Mouse (Mus musculus) forebrain, embryonic 10.5 days (tissue): ENCODE results near the gene Ndufc2. TPM values are rescaled to one million over a fixed set of nuclear protein-coding genes. Genes with fewer than 3 reads are reported as not detected.
"Not testable (repeated sequence)": the region's sequence is repeated elsewhere in the genome, so short reads cannot be mapped to it uniquely, and the experiment has no call there.

Experiments used
- DNase-seq: peaks from one replicate; pipeline ENCODE4 v3.0.0-alpha.2; 2017; ENCODE audit warnings: low spot score; ENCODE audit errors: extremely low spot score
- H3K27ac ChIP-seq: fragments of 300-500 bp; sonication (generic); 2 replicates; pipeline ENCODE4 v1.5.1; 2016; ENCODE audit warnings: mild to moderate bottlenecking
- H3K27me3 ChIP-seq: fragments of 300-500 bp; sonication (generic); 2 replicates; pipeline ENCODE4 v1.6.1; 2016; ENCODE audit warnings: mild to moderate bottlenecking; ENCODE audit not compliant: poor library complexity, severe bottlenecking
- H3K36me3 ChIP-seq: fragments of 300-500 bp; sonication (generic); replicated peaks from 2 replicates; pipeline ENCODE4 v1.6.1; 2016; ENCODE audit warnings: mild to moderate bottlenecking, moderate library complexity
- H3K4me1 ChIP-seq: fragments of 300-500 bp; sonication (generic); 2 replicates; pipeline ENCODE4 v1.6.1; 2016
- H3K4me3 ChIP-seq: fragments of 300-500 bp; sonication (generic); 2 replicates; pipeline ENCODE4 v1.5.1; 2016; ENCODE audit warnings: mild to moderate bottlenecking, moderate library complexity
- H3K9me3 ChIP-seq: fragments of 300-500 bp; sonication (generic); 2 replicates; pipeline ENCODE4 v1.6.1; 2016; ENCODE audit warnings: mild to moderate bottlenecking, moderate library complexity
- WGBS: fragments of 180-500 bp; shearing (Covaris S2); methylation state at CpG from one replicate; pipeline ENCODE4 v1.1.7; 2016; 5-methylcytosine and 5-hydroxymethylcytosine counted together
- polyA plus RNA-seq: library from polyadenylated mRNA; unstranded; fragments of >200 nt; fragmentation: Nextera tagmentation; extraction: Ambion mirVana; gene quantifications from 2 replicates; pipeline ENCODE4 v1.2.1, GENCODE M21; 2016

Ndufc2 gene
- polyA plus RNA-seq, 1 experiment from 2014 or later, result 320 TPM

GRCm38 (mm10) chr7:97419163-97419562 lies 19.4 kb downstream of the Ndufc2 start:
- H3K4me1 ChIP-seq, result peaks cover 5% of the 10 kb centered on the region; the same call in 1 of the 2 replicates
- 86% methylated on average over 5 of the region's 5 CpGs for WGBS

GRCm38 (mm10) chr7:97420406-97420805 lies 20.6 kb downstream of the Ndufc2 start:
- Histone ChIP-seq H3K36me3 (no peaks in the 10 kb centered on the region), H3K9me3 (no peaks in the 10 kb centered on the region), H3K27ac (no peak overlapping the region), H3K27me3 (no peaks in the 10 kb centered on the region), H3K4me1 (peaks cover 10% of the 10 kb centered on the region), H3K4me3 (no peak overlapping the region)
- WGBS, result 69% methylated on average over 1 of the region's 1 CpGs
- no peak for DNase-seq

More at GRCm38 (mm10) chr7:97419163-97419562, 19.4 kb downstream of the Ndufc2 start:
- Histone ChIP-seq H3K27me3 (no peaks in the 10 kb centered on the region), H3K36me3 (no peaks in the 10 kb centered on the region), H3K9me3 (no peaks in the 10 kb centered on the region), H3K4me3 (no peak overlapping the region), H3K27ac (no peak overlapping the region)
- DNase-seq, result no peak

GRCm38 (mm10) chr7:97420958-97421651 lies 21.3 kb downstream of the Ndufc2 start:
- peaks cover 10% of the 10 kb centered on the region for H3K4me1 ChIP-seq
- no peak for DNase-seq
- H3K36me3 ChIP-seq, result no peaks in the 10 kb centered on the region
- no peaks in the 10 kb centered on the region for H3K9me3 ChIP-seq
- WGBS, result 85% methylated on average over 8 of the region's 8 CpGs
- no peak overlapping the region for H3K27ac ChIP-seq
- no peak overlapping the region for H3K4me3 ChIP-seq
- H3K27me3 ChIP-seq, result no peaks in the 10 kb centered on the region

GRCm38 (mm10) chr7:97423754-97424153 lies 24.0 kb downstream of the Ndufc2 start:
- Histone ChIP-seq H3K4me3 (no peak overlapping the region), H3K36me3 (no peaks in the 10 kb centered on the region), H3K27ac (no peak overlapping the region), H3K27me3 (no peaks in the 10 kb centered on the region), H3K4me1 (peaks cover 9% of the 10 kb centered on the region), H3K9me3 (no peaks in the 10 kb centered on the region)
- no peak for DNase-seq
- WGBS, result 73% methylated on average over 5 of the region's 5 CpGs

- DNase-seq, result peak; percentile 88
Measured at GRCm38 (mm10) chr7:97424621-97425245, 24.9 kb downstream of the Ndufc2 start.

GRCm38 (mm10) chr7:97426566-97426965 lies 26.8 kb downstream of the Ndufc2 start:
- WGBS, result 80% methylated on average over 6 of the region's 6 CpGs
- Histone ChIP-seq H3K27me3 (no peaks in the 10 kb centered on the region), H3K27ac (0 out of 2 replicates have a peak overlapping the region, but pooled peaks have one; percentile 4), H3K4me1 (peaks cover 23% of the 10 kb centered on the region), H3K9me3 (no peaks in the 10 kb centered on the region), H3K4me3 (no peak overlapping the region), H3K36me3 (no peaks in the 10 kb centered on the region)
- no peak for DNase-seq

More at GRCm38 (mm10) chr7:97424621-97425245, 24.9 kb downstream of the Ndufc2 start:
- H3K9me3 ChIP-seq, result no peaks in the 10 kb centered on the region
- H3K4me1 ChIP-seq, result peaks cover 14% of the 10 kb centered on the region
- no peak overlapping the region for H3K27ac ChIP-seq
- no peak overlapping the region; the same call in 1 of the 2 replicates for H3K4me3 ChIP-seq
- no peaks in the 10 kb centered on the region for H3K36me3 ChIP-seq
- WGBS, result 10% methylated on average over 12 of the region's 12 CpGs
- H3K27me3 ChIP-seq, result no peaks in the 10 kb centered on the region

- H3K27ac ChIP-seq, result no peak overlapping the region
- 87% methylated on average over 6 of the region's 6 CpGs for WGBS
Measured at GRCm38 (mm10) chr7:97427296-97427695, 27.5 kb downstream of the Ndufc2 start.

GRCm38 (mm10) chr7:97427778-97428420 lies 28.1 kb downstream of the Ndufc2 start:
- no peaks in the 10 kb centered on the region for H3K27me3 ChIP-seq
- WGBS, result 87% methylated on average over 5 of the region's 5 CpGs
- no peaks in the 10 kb centered on the region for H3K36me3 ChIP-seq
- no peak for DNase-seq
- H3K9me3 ChIP-seq, result no peaks in the 10 kb centered on the region
- H3K27ac ChIP-seq, result no peak overlapping the region
- peaks cover 24% of the 10 kb centered on the region for H3K4me1 ChIP-seq
- H3K4me3 ChIP-seq, result no peak overlapping the region

More at GRCm38 (mm10) chr7:97427296-97427695, 27.5 kb downstream of the Ndufc2 start:
- no peak for DNase-seq
- Histone ChIP-seq H3K4me1 (peaks cover 24% of the 10 kb centered on the region), H3K4me3 (no peak overlapping the region), H3K27me3 (no peaks in the 10 kb centered on the region), H3K36me3 (no peaks in the 10 kb centered on the region), H3K9me3 (no peaks in the 10 kb centered on the region)

GRCm38 (mm10) chr7:97429705-97430104 lies 29.9 kb downstream of the Ndufc2 start:
- 5% methylated on average over 5 of the region's 5 CpGs for WGBS

GRCm38 (mm10) chr7:97433517-97433916 lies 33.7 kb downstream of the Ndufc2 start:
- H3K27me3 ChIP-seq, H3K27ac ChIP-seq, H3K36me3 ChIP-seq, H3K4me3 ChIP-seq, DNase-seq, H3K9me3 ChIP-seq: not testable (repeated sequence)
- WGBS, result 95% methylated on average over 3 of the region's 3 CpGs
- H3K4me1 ChIP-seq, result peaks cover 20% of the 10 kb centered on the region

More at GRCm38 (mm10) chr7:97429705-97430104, 29.9 kb downstream of the Ndufc2 start:
- DNase-seq, result peak; percentile 62
- Histone ChIP-seq H3K4me3 (0 out of 2 replicates have a peak overlapping the region, but pooled peaks have one; percentile 8), H3K36me3 (no peaks in the 10 kb centered on the region), H3K27ac (peak overlapping the region; percentile 77), H3K9me3 (no peaks in the 10 kb centered on the region), H3K27me3 (no peaks in the 10 kb centered on the region), H3K4me1 (peaks cover 24% of the 10 kb centered on the region)

GRCm38 (mm10) chr7:97434517-97434916 lies 34.7 kb downstream of the Ndufc2 start:
- DNase-seq, result no peak
- Histone ChIP-seq H3K27me3 (no peaks in the 10 kb centered on the region), H3K36me3 (no peaks in the 10 kb centered on the region), H3K27ac (no peak overlapping the region), H3K9me3 (no peaks in the 10 kb centered on the region), H3K4me1 (peaks cover 13% of the 10 kb centered on the region), H3K4me3 (no peak overlapping the region)
- 85% methylated on average over 10 of the region's 10 CpGs for WGBS

GRCm38 (mm10) chr7:97438986-97439385 lies 39.2 kb downstream of the Ndufc2 start:
- Histone ChIP-seq H3K4me1 (no peaks in the 10 kb centered on the region), H3K4me3 (no peak overlapping the region), H3K27ac (no peak overlapping the region), H3K36me3 (no peaks in the 10 kb centered on the region), H3K9me3 (peaks cover 6% of the 10 kb centered on the region; the same call in 1 of the 2 replicates), H3K27me3 (no peaks in the 10 kb centered on the region)
- no peak for DNase-seq
